Mouse (Mus musculus): ENCODE measurements around the gene Plk5.

DNA sequence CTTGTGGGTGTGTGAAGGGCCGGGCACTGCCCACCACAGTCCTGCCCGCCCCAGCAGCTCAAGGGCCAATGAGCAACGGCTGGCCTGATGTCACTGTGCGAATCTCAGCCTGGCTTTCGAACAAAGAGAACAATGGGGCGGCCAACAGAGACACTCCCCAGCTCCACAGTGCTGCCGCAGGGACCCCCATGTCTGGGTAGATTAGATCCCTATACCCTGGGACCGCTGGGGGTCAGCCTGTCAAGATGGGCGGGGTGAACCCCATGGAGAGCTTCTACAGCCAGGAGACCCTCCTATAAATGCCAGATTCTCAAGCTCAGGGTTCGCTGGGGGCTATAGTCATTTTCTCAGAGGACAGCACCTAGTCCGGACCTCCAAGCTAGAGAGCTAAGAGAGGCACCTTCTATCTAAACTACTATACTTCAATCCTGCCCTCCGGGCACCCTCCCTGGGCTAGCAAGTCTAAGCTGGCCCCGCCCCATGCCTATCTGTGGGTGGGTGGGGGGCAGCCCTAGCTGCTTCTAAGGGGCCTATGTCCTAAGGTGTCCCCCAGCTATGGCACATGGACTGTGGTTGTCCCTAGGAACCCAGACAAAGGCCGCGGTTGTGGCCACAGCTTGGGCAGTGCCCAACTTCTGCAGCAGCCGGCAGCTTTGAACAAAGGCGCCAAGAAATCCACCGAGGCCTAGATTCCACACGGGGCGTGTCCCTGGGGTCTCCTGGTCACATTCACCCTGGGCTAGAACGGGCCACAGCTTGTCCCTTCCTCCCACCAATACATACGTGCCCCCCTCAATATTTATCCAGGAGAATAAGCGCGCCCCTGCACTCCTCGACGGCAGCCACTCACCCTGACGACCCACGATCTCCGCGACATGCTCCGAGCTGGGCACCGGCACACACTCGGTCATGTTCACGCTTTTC, 29.8 kb downstream of the Plk5 start:
- TF ChIP-seq CTCF (conservative IDR thresholded peaks at IDR 0.05 in 1 of 2, IDR thresholded peaks at IDR 0.05 in 1 of 2; ENCODE audit: low read depth in 2 of 2, low read length in 2 of 2) (no peak), POLR2A (IDR thresholded peaks at IDR 0.05; ENCODE audit: low read depth, low read length) (no peak), ELF1 (IDR thresholded peaks at IDR 0.05; ENCODE audit: low read depth, low read length) (no peak), SMC3 (IDR thresholded peaks at IDR 0.05; ENCODE audit: low read depth, low read length) (no peak), CHD2 (IDR thresholded peaks at IDR 0.05; ENCODE audit: low read length) (no peak)

Measured in CH12.LX (cell line).